Mouse (Mus musculus) 3T3-L1 (cell line): ENCODE results near the gene Col6a3.
A peak's percentile ranks its signal among the peaks of the same experiment; 100 is the strongest.

ENCODE experiments used
- DNase-seq: peaks from one replicate; pipeline ENCODE4 v3.0.0-alpha.2; 2015; ENCODE audit warnings: low read depth, low spot score

Col6a3 gene

DNA sequence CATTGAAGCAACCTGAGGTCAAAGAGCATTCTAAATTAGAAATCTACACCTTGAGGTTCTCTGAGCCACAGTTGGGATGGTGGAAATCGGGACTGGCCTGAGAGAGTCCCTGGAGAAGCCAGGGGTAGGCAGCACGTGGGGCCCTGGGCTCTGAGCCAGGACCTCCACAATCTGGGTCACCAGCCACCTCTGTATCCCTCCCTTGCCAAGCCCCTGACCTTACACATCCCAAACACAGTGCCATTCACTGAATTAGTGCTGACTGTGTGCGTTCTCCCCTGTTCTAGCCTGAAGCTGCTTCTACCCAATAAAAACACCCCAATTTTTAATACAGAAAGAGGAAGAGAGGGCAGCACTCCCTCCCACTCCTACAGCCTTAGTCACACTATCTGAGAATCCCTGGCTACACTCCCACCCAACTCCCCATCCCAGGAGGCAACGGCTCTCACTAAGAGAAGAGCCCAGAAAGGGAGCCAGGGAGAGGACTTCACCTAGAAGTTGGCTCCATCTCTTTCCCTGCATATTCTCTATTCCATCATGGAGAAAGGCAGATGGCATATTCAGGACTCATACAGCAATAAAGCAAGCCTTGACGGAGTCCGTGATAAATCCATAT is 46.4 kb downstream of the Col6a3 start:
- no peak for DNase-seq

DNA sequence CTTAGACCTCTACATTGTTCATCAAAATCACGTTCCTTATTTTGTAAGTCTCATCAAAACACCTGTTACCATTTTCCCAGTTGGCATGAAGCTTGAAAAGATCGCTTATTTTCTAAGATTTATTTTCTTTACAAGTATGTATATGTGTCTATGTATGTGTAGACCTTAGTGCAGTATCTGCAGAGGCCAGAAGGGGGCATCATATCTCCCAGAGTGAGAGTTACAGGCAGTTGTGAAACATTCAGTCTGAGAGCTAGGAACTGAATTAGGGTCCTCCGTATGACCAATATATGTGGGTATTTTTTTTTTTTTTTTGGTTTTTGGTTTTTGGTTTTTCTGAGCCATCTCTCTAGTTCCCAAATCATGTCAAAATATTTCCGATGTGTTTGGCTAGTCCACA is 50.4 kb downstream of the Col6a3 start:
- DNase-seq: peak; percentile 36

DNA sequence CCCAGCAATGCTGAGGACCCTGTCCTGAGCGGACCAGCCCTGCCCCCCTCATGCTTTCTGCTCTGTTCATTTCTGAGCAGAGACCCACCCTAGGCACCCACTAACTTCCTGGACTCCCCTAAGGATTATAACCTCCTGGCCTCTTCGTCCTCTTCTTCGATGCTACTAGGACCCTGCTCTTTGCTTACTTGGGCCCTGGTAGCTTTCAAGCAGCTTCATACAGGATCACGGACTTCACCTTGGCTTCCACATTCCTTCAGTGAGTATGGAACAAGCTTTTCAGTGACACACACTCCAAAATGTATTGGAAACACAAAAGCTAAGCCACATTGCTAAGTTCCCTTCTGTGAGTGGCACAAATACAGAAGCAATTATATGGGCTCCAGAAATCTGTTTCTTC is 52.8 kb downstream of the Col6a3 start:
- no peak for DNase-seq

DNA sequence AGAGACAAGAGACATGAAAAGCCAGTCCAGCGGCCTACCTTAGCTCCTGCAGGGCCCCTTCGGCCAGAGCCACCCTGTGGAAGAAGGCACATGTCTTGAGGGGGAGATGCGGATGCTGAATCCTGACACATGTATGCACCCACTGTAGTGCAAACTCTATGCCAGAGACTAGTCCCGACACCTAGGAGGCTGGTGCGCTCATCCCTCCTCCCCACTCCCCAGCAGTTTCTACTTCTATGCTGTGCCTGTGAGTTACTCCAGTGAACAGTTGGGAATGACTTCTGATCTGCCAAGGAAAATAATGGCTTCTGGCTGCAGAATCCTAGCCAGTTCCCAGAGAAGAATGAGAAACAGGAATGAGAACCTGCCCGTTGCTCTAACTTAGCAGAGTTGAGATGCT is 54.3 kb downstream of the Col6a3 start:
- no peak for DNase-seq

DNA sequence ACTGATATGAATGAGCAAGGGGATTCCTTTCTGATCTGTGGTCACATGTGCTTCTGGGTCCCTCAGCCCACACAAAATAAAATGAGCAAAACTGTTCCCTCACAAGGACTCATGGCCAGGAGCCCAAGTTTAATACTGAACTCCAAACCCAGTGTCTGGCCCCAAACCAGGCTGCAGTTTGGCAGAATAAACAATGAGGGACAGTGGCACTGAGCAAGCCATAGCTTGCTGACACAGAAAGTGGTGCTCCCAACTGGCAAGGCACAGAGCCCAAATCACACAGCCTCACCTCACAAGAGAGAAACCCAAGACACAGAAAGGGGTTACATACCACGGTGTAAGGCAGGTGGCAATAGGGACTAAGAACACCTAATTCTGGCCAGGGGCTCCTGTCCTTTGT is 63.3 kb downstream of the Col6a3 start:
- DNase-seq: no peak

DNA sequence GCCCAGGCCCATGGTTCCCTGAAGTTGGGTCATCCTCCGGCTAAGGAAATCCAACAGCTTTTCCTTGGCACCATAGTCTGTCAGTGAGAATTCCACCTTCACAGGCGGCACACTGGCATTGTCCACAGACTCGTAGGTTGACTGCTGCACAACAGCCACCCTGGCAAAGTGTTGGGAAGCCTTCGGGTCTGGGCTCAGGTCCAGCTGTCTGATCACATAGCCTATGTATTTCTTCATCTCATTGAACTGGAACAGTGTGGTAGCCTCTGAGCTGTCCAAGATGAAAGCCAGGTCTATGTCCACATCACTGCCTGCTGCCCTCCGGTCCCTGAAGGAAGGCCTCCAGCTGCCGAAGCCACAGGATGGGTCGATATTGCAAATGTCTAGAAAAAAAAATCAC is 64.7 kb downstream of the Col6a3 start:
- DNase-seq: no peak

DNA sequence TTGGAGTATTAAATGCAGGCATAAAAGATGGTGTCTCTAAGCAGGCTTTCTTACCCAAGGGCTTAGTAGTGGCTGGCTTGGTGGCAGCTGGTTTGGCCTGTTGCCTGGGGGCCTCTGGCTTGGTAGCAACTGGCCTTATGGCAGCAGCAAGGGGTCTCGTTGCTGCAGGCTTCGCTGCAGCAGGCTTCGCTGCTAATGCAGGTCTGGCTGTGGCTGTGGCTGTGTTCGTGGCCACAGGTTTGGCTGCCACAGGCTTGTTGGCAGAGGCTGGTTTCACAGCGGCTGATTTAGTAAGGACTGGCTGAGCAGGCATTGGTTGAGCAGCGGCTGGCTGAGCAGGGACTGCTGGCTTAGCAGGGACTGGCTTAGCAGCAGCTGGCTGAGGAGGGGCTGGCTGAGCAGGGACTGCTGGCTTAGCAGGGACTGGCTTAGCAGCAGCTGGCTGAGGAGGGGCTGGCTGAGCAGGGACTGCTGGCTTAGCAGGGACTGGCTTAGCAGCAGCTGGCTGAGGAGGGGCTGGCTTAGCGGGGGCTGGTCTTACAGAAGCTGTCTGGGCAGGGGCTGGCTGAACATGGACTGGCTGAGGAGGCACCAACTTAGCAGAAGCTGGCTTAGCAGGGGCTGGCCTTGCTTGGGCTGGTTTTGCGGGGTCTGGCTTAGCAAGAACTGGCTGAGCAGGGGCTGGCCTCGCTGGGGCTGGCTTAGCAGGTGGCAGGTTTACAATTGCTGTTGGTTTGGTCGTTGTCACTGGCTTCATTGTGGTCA is 68.1 kb downstream of the Col6a3 start:
- no peak for DNase-seq

DNA sequence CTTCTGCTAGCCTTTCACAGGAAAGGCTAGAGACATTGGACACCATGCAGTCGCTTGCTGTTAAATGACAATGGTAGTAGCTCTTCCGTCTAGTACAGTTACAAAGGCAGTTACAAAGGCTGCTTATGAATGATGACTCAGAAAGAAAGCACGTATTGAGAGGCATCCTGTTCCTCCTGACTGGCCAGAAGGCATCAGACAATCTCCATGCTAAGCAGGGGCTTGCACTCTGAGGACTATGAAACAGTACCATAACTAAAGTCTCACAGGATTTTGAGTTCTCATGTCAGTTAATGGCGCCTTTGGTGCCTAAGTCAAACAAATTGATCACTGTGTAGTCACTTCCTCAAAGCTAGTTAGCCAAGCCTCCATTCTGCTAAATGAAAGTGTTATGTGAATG is 72.6 kb downstream of the Col6a3 start:
- no peak for DNase-seq

DNA sequence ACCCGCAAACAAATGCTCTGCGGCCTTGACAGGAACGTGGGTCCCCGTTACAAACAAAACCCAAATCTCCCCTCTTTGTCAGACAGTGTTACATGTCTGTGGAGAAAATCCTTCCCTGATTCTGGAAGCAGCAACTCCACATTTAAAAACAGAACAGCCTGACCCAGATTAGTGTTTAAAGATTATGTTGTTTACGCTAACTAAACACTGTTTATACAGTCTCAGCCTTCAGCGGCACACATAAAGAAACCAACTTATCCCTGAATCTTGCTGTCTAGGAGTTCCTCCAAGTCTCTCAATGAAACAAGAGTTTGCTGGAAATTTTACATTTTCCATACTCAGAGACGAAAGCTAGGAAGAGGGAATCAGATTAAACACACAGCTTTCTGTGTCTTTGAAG is 73.7 kb downstream of the Col6a3 start:
- DNase-seq: no peak

DNA sequence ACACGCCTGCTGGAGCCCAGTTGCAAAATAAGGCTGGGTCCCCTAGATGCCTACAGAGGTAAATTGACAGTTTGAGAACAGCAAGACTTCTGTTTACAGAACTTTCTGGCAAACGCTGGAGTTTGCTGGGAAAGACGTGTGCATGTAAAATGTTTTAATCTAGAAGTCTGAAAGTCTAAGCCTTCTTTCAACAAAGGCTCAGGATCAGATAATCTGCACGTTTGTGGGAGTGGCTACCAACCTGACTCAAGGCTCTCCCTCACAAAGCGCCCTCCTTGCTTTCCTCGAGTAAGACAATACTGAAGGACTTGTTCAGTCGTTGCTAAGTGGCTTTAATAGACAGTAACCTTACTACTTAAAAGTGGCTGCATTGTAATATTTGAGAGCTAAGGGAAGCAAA is 74.5 kb downstream of the Col6a3 start:
- no peak for DNase-seq

DNA sequence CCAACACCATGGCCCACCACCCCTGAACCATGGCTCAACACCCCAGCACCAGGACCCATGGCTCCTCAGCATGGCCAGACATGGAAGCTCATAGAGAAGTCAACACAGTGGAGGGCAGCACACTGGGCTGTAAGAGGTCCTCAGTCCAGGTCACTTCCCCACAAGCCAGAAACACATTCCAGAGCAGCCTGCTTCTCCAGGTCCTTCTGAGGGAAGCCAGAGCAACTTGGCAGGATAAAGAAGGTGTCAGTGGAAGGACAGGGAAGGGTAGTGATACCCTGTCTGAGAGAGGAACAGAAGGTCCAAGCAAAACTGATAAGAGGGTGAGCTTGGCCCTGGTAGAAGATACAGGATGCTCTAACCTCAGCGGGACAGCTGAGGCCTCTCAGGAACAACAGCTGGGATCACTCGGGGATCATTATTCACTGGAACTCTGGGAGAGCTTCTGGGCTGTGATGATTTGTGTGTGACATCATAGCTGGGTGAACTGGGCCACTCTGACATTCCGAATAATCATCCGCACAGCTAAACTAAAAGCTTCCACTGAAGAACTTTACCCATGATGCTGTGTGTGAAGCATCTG is 85.6 kb downstream of the Col6a3 start:
- no peak for DNase-seq

DNA sequence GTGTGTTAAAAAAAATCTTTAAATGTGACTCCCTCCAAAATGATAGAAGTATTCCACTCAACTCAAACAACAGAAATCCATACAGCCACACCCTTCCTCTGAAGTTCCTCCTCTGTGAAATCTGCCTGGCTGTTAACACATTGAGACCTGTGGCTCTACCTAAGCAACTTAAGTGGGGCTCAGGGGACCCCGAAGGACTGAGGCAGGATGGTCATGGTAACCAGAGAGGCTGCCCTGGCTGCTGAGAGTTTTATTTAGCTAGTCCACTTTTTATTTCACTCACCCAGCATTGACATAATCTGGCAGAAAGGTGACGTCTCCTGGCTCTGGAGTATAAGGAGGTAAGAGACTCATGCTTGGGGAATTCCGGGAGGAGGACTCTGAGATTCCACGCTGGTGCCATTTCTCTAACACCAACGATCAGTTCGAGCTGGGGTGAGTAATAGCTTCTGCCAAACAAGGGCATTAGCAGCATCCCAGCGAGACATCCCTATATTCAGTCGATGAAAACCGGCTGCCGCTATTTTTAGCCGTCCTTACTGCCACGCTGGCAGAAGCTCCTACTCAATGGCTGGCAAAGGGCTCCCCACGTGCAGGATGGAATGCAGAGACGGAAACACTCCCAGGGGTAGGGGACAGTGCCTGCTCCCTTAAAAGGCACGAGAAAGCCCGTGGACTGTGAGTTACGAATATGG is 89.8 kb downstream of the Col6a3 start:
- DNase-seq: peak; percentile 90

DNA sequence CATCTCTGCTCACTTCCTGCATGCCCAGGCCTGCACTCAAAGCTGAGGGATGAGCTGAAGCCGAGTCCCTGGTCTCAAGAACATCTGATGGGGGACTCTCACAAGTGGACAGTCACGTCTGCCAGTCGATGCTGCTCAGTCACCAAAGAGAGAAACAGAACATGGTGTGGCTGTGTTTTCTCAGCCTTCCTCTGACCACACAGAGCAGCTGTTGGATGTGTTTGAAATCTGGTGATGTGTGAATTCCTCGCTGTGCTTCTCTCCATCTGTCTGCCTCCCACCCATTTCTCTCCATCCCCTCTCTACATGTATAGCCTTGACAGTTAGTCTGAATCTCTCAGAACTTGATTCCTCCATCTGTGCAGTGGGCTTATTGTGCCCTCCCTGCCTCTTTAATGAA is 92.5 kb downstream of the Col6a3 start:
- no peak for DNase-seq

DNA sequence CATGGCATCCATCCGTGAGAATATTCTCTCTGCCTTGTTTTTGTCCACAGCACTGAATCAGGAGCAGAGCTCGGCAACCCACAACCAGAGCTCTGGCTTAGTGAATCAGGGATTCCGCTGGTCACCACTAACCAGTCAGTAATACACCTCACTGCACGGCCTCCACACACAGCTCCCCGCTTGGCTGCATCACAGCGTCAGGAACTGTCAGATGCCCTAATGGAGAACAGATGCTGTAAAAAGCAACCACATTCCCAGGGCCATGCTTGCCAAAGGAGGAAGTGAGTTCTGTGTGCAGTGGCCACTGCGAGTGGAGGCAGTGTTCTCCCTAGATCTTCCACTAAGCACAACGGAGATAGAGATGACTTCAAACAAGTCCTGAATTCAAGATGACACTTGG is 93.6 kb downstream of the Col6a3 start:
- peak; percentile 98 for DNase-seq

DNA sequence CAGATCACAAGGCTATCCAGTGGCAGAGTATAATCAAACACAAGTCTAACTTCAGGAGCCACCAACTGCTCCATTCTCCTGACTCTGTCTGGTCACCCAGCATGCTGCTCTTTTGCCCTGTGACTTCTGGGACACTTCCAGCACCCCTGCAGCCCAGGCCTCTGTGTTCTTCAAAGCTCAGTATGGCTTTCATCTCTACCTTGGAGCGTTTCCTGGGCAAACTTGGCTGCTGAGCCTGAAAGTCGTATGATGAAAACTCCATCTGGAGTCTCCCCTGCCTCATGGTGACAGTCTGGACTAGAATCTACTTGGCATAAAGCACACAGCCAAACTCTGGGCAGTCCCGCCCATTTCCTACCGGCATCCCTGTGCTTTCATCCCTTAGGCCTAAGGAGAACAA is 95.2 kb downstream of the Col6a3 start:
- DNase-seq: no peak

DNA sequence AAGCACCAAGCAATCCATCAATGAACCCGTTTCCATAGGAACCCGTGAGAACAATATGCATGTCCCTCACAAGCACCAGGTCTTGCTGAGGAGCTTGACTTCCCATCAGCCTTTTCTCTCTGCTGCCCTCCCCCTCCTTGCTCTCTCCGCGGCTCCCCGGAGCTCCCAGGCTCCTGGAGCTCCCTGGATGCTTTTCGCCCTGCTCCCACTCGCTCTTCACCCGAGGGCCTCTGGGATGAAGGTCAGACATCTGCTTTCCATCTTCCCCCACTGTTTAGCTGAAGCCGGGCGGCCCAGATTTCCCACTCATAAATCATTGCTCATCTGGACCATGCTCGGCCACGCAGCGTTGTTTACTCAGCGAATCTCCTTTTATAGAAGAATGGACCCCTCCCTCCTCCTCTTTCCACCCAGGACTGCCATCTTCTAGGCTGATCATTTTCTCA is 99.8 kb downstream of the Col6a3 start:
- DNase-seq: peak; percentile 76

DNA sequence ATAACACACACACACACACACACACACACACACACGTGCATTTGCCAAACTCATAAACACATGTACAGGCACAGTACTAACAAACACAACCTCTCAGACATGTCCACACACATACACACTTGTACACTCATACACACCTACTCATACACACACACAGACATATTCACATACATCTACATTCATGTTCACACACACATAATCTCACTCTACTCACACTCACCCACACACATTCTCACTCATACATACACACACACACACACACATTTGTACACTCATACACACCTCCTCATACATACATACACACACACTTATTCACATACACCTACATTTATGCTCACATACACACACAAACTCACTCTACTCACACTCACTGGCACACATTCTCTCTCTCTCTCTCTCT is 100.3 kb downstream of the Col6a3 start:
- DNase-seq: no peak

DNA sequence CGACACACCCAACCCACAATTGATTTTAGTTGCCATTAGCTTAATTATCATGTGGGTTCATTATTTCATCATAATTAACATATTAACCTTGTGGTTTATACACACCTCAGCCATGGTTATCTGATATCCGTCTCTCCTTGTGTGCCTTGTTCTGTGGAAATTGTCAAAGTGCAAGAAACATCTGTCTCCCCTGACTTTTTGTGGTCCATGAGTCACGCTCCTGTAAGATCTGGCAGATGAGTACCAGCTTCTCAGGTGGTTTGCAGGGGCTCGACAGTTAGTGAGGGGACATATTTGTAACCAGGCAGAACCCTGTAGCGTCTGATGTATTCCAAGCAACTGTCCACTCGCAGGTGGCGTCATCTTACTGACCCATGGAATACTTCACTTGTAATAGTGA is 101.1 kb downstream of the Col6a3 start:
- peak; percentile 68 for DNase-seq

DNA sequence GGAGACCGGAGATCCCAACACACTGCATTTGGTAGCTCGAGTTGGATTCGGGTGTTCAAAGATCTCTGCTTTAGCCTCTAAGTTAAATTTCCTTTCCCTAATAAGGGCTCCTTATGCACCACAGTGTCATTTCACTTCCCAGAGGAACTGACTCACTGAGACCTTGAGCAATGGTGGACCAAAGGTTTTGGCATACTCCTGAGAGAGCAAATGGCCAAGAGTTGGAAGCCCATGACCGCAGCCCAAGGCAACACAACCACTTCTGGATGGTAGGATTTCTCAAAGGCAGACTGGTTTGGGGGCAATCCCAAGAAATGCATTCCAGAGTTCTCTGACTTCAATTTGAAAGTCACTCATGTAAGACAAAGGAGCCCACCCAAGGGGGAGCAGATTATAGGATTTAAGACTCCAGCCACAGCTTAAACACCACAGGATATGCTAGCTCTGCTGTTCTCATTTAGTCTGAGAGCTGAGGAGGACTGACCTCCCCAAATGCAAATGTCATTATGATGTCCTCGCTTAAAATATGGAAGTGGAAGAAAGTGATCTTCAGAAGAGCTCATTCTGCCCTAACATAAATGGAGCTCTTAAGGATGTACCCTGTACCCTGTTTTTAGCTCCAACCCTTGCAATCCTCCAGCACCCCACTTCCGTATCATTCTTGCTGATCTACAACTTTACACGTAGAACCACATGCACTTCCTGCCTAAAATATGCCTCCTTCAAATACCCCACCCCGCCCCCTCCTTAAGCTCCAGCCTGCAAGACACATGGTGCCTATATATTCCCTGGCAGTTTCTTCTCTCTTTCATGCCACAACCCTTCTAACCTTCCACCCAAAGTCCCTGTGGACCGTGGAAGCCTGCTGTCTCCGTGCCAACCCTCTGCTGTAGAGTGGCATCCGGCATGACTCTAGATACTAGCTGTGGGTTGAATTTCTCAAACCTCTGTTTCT is 103.3 kb downstream of the Col6a3 start:
- peak; percentile 65 for DNase-seq

DNA sequence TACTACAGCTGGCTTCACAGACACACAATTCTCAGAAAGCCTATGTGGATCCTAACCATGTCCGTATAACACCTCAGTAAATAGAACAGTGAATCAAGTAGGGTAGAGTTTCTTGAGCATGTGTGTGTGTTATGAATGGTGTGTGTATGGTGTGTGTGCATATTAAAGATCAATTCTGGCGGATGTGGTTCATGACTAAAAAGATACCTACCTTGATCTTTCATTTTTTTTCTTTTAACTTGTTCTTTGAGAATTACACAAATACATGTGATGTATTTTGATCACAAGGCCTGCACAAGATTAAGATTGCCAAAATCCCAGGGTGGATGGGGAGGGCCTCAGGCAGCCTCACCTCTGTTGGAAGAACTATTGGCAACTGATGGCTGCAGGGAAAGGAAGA is 104.9 kb downstream of the Col6a3 start:
- no peak for DNase-seq

DNA sequence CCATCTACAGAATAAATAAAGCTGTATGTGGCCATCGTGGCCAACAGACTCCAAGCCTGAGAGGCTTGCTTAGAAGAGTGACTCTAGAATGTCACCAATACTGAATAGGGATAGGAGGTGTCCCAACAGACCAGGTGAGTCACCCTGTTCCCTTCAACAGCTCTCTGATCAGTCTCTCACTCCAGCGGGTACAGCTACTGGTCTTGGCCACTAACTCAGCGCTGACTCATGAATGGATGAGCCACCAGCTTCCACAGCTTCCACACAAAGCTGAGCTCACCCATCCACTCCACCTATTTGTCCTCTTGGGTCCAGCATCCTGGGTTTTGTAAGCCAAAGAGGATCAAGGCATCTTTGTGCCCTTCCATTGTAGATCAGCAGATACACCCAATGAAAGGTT is 114.3 kb downstream of the Col6a3 start:
- DNase-seq: peak; percentile 68
